Mouse (Mus musculus) kidney, adult 18-20 months (tissue): Measurements from ENCODE around the gene Abcc4.
A peak's percentile ranks its signal among the peaks of the same experiment; 100 is the strongest.

ENCODE experiments used
- DNase-seq: peaks from one replicate; pipeline ENCODE4 v3.0.0; 2021

Abcc4 gene

GRCm38 (mm10) chr14:118710945-118711344 lies 4.9 kb upstream of the Abcc4 start:
- no peak for DNase-seq

- DNase-seq = peak; percentile 91
Observed at GRCm38 (mm10) chr14:118709736-118710135, 3.7 kb upstream of the Abcc4 start.

GRCm38 (mm10) chr14:118708126-118708525 lies 2.1 kb upstream of the Abcc4 start:
- DNase-seq = no peak

- DNase-seq = no peak
Observed at GRCm38 (mm10) chr14:118706962-118707361, 943 bp upstream of the Abcc4 start.

GRCm38 (mm10) chr14:118705465-118705807 lies 583 bp downstream of the Abcc4 start:
- no peak for DNase-seq

GRCm38 (mm10) chr14:118703363-118703762 lies 2.7 kb downstream of the Abcc4 start:
- DNase-seq = no peak

GRCm38 (mm10) chr14:118701991-118702608 lies 3.9 kb downstream of the Abcc4 start:
- DNase-seq = peak; percentile 79

- DNase-seq = no peak
Observed at GRCm38 (mm10) chr14:118700576-118700975, 5.4 kb downstream of the Abcc4 start.

- no peak for DNase-seq
Observed at GRCm38 (mm10) chr14:118699963-118700362, 6.1 kb downstream of the Abcc4 start.

- DNase-seq = no peak
Observed at GRCm38 (mm10) chr14:118699508-118699907, 6.5 kb downstream of the Abcc4 start.

GRCm38 (mm10) chr14:118696556-118697289 lies 9.3 kb downstream of the Abcc4 start:
- DNase-seq = no peak

GRCm38 (mm10) chr14:118695866-118696265 lies 10.2 kb downstream of the Abcc4 start:
- DNase-seq = no peak

GRCm38 (mm10) chr14:118694321-118694720 lies 11.7 kb downstream of the Abcc4 start:
- DNase-seq = peak; percentile 65

GRCm38 (mm10) chr14:118691910-118692309 lies 14.1 kb downstream of the Abcc4 start:
- DNase-seq = no peak

GRCm38 (mm10) chr14:118691404-118691803 lies 14.6 kb downstream of the Abcc4 start:
- no peak for DNase-seq

GRCm38 (mm10) chr14:118690921-118691320 lies 15.1 kb downstream of the Abcc4 start:
- peak; percentile 30 for DNase-seq

- no peak for DNase-seq
Observed at GRCm38 (mm10) chr14:118690336-118690735, 15.7 kb downstream of the Abcc4 start.

- DNase-seq = peak; percentile 38
Observed at GRCm38 (mm10) chr14:118688643-118689042, 17.4 kb downstream of the Abcc4 start.

GRCm38 (mm10) chr14:118686861-118687260 lies 19.2 kb downstream of the Abcc4 start:
- DNase-seq = no peak

GRCm38 (mm10) chr14:118685572-118685971 lies 20.4 kb downstream of the Abcc4 start:
- DNase-seq = no peak

GRCm38 (mm10) chr14:118682339-118683034 lies 23.5 kb downstream of the Abcc4 start:
- DNase-seq = no peak

- no peak for DNase-seq
Observed at GRCm38 (mm10) chr14:118681087-118681486, 24.9 kb downstream of the Abcc4 start.

GRCm38 (mm10) chr14:118678279-118678985 lies 27.6 kb downstream of the Abcc4 start:
- no peak for DNase-seq
